Mouse (Mus musculus) layer of hippocampus, postnatal 10 days (tissue): Measurements from ENCODE around the gene Fam171a2. TPM values are rescaled to one million over a fixed set of nuclear protein-coding genes. Genes with fewer than 3 reads are reported as not detected.
A peak's percentile ranks its signal among the peaks of the same experiment; 100 is the strongest.

Experiments used
- DNase-seq, 2 experiments: peaks; one replicate each; pipeline ENCODE4 v3.0.0; 2021; ENCODE audit warnings: low spot score in 2 of 2
- total RNA-seq, 2 experiments: library from RNA; stranded (reverse); gene quantifications; 2 replicates each; pipeline ENCODE4 v1.2.3; 2021

The Fam171a2 gene
- total RNA-seq, 2 experiments from 2014 or later: 115 TPM

GRCm38 (mm10) chr11:102435754-102436470 lies 11.6 kb downstream of the Fam171a2 start:
- DNase-seq: peak; percentile 15 to 47

- no peak for DNase-seq
Measured at GRCm38 (mm10) chr11:102434816-102435705, 12.4 kb downstream of the Fam171a2 start.

GRCm38 (mm10) chr11:102434406-102434805 lies 13.1 kb downstream of the Fam171a2 start:
- peak; percentile 93 to 95 for DNase-seq

GRCm38 (mm10) chr11:102433866-102434265 lies 13.6 kb downstream of the Fam171a2 start:
- no peak for DNase-seq

- peak; percentile 52 to 57 for DNase-seq
Measured at GRCm38 (mm10) chr11:102432896-102433295, 14.6 kb downstream of the Fam171a2 start.

- peak; percentile 22 to 35 for DNase-seq
Measured at GRCm38 (mm10) chr11:102432115-102432843, 15.2 kb downstream of the Fam171a2 start.

- DNase-seq: no peak
Measured at GRCm38 (mm10) chr11:102431728-102432114, 15.8 kb downstream of the Fam171a2 start.

GRCm38 (mm10) chr11:102431018-102431645 lies 16.4 kb downstream of the Fam171a2 start:
- peak; percentile 85 to 88 for DNase-seq

GRCm38 (mm10) chr11:102430121-102431017 lies 17.1 kb downstream of the Fam171a2 start, which contains the start of gene Grn:
TSS of gene Grn (plus strand) at chr11:102430315.
- peak; percentile 82 to 87 for DNase-seq

- DNase-seq: no peak
Measured at GRCm38 (mm10) chr11:102429551-102429950, 17.9 kb downstream of the Fam171a2 start.

- peak; percentile 9 to 12 for DNase-seq
Measured at GRCm38 (mm10) chr11:102428981-102429540, 18.4 kb downstream of the Fam171a2 start.

GRCm38 (mm10) chr11:102425555-102426316 lies 21.7 kb downstream of the Fam171a2 start:
- no peak for DNase-seq

- DNase-seq: no peak
Measured at GRCm38 (mm10) chr11:102424666-102425065, 22.8 kb downstream of the Fam171a2 start.

- no peak for DNase-seq
Measured at GRCm38 (mm10) chr11:102421559-102421958, 25.9 kb downstream of the Fam171a2 start.

- no peak for DNase-seq
Measured at GRCm38 (mm10) chr11:102418887-102419286, 28.6 kb downstream of the Fam171a2 start.

GRCm38 (mm10) chr11:102417160-102417559 lies 30.3 kb downstream of the Fam171a2 start:
- no peak for DNase-seq

- DNase-seq: no peak
Measured at GRCm38 (mm10) chr11:102415034-102415802, 32.3 kb downstream of the Fam171a2 start.

- no peak for DNase-seq
Measured at GRCm38 (mm10) chr11:102413059-102413458, 34.4 kb downstream of the Fam171a2 start.
